Mouse (Mus musculus) monocyte, adult 5-6 weeks (primary cell): Measurements from ENCODE around the gene Sv2a. TPM values are rescaled to one million over a fixed set of nuclear protein-coding genes. Genes with fewer than 3 reads are reported as not detected.

ENCODE experiments used
- ATAC-seq: fragments of 153-309, 156-312 bp; replicated peaks from 2 replicates; pipeline ENCODE4 v1.8.0; 2017; ENCODE audit warnings: mild to moderate bottlenecking; ENCODE audit not compliant: low TSS enrichment, insufficient number of reproducible peaks, severe bottlenecking, poor library complexity, low FRiP score
- total RNA-seq: library from RNA; stranded (forward); fragments of 200-1000, 200-491, 200-594 nt; gene quantifications from 3 replicates; pipeline ENCODE4 v1.2.3, GENCODE M21; 2017

Sv2a gene
- total RNA-seq, 1 experiment from 2014 or later = not detected

- no peak for ATAC-seq
These were observed 56.5 kb downstream of the Sv2a start for GRCm38 (mm10) chr3:96237335-96237903.

GRCm38 (mm10) chr3:96237904-96238511 is 57.1 kb downstream of the Sv2a start:
- no peak for ATAC-seq

GRCm38 (mm10) chr3:96238954-96239793 is 58.2 kb downstream of the Sv2a start, which contains the start of gene Hist2h3c2:
TSS of gene Hist2h3c2 (minus strand) at chr3:96239127.
- peak; percentile 80 for ATAC-seq

- peak; percentile 81 for ATAC-seq
These were observed 59.2 kb downstream of the Sv2a start, which contains the start of gene Hist2h2aa2 for GRCm38 (mm10) chr3:96239949-96240798. TSS of gene Hist2h2aa2 (minus strand) at chr3:96240276.

GRCm38 (mm10) chr3:96240799-96241197 is 59.8 kb downstream of the Sv2a start:
- no peak for ATAC-seq

- no peak for ATAC-seq
These were observed 63.1 kb downstream of the Sv2a start for GRCm38 (mm10) chr3:96243921-96244572.

Other genes starting within 250 kb of the Sv2a start
- gene Plekho1, start 185.2 kb upstream of the Sv2a start, total RNA-seq = 73.1 to 144 TPM (median 131 TPM) in 3 replicates
- 18.1 to 75.8 TPM (median 21.4 TPM) in 3 replicates for gene Vps45, start 122.7 kb upstream of the Sv2a start, total RNA-seq
- 12.5 to 26.2 TPM (median 17.1 TPM) in 3 replicates for gene Otud7b, start 76.6 kb upstream of the Sv2a start, total RNA-seq
- gene Mtmr11, start 19.1 kb upstream of the Sv2a start, total RNA-seq = 0.43 to 2.4 TPM in 2 of 3 replicates, not detected in the other
- 4.0 to 14.2 TPM (median 7.5 TPM) in 3 replicates for gene Sf3b4, start 8.8 kb upstream of the Sv2a start, total RNA-seq
- 3.9 to 8.1 TPM (median 6.9 TPM) in 3 replicates for gene Bola1, start 38.6 kb downstream of the Sv2a start, total RNA-seq
- gene Hist2h2ab, start 38.7 kb downstream of the Sv2a start, total RNA-seq = 11.5 to 28.2 TPM (median 14.2 TPM) in 3 replicates
- 169 to 362 TPM (median 289 TPM) in 3 replicates for gene Hist2h2ac, start 39.7 kb downstream of the Sv2a start, total RNA-seq
- 2.5 to 12.5 TPM (median 3.6 TPM) in 3 replicates for gene Hist2h2be, start 40.0 kb downstream of the Sv2a start, total RNA-seq
- 1.5 to 1.6 TPM in 2 of 3 replicates, not detected in the other for gene Hist2h3c2, start 58.0 kb downstream of the Sv2a start, total RNA-seq
- gene Hist2h2aa2, start 59.1 kb downstream of the Sv2a start, total RNA-seq = 492 to 498 TPM (median 493 TPM) in 3 replicates
- 960 to 1,517 TPM (median 1,455 TPM) in 3 replicates for gene Hist2h2aa1, start 64.3 kb downstream of the Sv2a start, total RNA-seq
- not detected in 3 replicates for gene Hist2h3c1, start 65.5 kb downstream of the Sv2a start, total RNA-seq
- gene Hist2h4, start 82.2 kb downstream of the Sv2a start, total RNA-seq = 9.6 to 40.3 TPM (median 12.9 TPM) in 3 replicates
- gene Hist2h3b, start 87.5 kb downstream of the Sv2a start, total RNA-seq = 4.4 to 34.9 TPM (median 10.9 TPM) in 3 replicates
- gene Hist2h2bb, start 88.6 kb downstream of the Sv2a start, total RNA-seq = 249 to 540 TPM (median 349 TPM) in 3 replicates
- 11.6 to 16.4 TPM (median 12.6 TPM) in 3 replicates for gene Fcgr1, start 112.8 kb downstream of the Sv2a start, total RNA-seq